Mouse (Mus musculus): ENCODE measurements around the gene Aaed1.

The Aaed1 gene

GRCm38 (mm10) chr13:64312024-64312915 is at the start of gene Aaed1:
TSS of gene Aaed1 (minus strand) at chr13:64312710.
- DNase-seq: peak; percentile 97 to 98

- DNase-seq: no peak
These were observed 49.6 kb upstream of the Aaed1 start for GRCm38 (mm10) chr13:64362139-64362538.

DNA sequence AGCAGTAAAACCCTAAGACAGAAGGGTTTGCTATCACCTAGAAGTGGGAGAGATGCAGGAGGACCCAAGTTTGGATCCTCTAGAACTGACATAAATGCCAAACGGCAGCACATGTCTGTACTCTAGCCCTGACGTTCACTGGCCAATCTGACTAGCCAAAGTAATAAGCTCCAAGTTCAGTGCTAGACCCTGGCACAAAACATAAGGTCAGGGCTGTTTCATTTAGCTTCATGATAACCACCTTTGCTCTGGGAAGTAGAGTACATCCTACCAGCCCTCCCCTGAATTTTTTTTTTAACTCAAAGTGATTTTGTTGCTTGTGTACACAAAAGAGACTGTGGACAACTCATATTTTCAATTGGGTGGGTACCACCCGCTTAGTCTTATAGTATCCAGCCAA is 48.5 kb upstream of the Aaed1 start:
- DNase-seq: no peak

GRCm38 (mm10) chr13:64359702-64360101 is 47.2 kb upstream of the Aaed1 start:
- DNase-seq: no peak

DNA sequence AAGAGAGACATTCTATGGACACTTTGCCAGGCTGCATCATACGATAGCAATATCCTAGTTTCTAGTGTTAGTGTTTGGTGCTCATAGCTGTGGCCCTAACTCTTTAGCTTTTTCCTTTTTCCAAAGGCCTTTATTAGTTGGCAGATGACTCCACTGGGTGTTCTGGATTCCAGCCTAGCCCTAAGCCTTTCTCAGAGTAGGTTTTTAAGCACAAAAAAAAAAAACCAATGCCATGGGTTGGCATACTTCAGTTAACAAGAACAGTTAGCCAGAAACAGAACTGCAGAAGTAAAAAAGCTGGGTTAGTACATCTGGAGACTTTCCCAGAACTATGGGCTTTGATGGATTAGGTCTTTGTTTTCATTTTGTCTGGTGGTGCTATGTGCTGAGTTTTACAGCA is 46.0 kb upstream of the Aaed1 start:
- DNase-seq: no peak

- no peak for DNase-seq
These were observed 44.9 kb upstream of the Aaed1 start for GRCm38 (mm10) chr13:64357389-64357788.

DNA sequence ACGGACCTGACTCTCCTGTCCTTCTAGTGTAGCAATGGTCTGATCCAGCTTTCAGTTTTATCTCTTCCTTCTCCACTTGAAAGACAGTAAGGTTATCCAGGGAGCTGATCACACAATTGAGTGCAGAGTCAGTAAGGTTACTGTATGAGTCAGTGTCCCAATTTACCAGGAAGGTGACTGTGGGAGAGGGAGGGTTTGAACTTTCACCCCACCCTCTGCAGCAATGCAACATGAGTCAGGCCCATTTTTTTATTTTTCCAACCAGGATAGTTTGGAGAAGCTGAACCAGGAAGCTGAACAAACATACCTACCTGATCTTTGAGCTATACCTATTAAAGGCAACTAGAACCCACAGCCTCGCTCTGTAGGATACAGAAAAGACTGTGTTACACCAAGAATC is 37.0 kb upstream of the Aaed1 start:
- DNase-seq: no peak

DNA sequence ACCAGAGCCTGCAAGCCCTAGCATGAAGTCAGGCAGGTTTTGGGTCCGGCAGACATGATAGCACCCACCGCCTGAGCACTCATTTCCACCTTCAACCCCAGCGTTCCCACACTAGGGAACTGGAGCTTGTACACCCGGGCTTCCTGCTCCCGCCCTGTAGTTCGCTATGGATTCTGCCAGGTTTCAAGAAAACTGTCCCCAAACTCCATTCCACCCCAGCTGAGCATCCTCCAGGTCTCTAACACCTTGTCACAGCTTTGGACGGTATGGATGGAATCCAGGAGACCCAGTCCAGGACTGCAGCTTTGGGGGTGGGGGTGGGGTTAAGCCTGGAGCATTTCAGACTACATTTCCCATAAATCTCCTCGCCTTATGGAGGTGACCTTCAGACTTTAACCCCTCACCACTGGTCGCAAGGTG is 31.6 kb upstream of the Aaed1 start:
- peak; percentile 33 to 51 for DNase-seq

GRCm38 (mm10) chr13:64343598-64343997 is 31.1 kb upstream of the Aaed1 start:
- peak in 1 of 2 experiments; percentile 16 for DNase-seq

GRCm38 (mm10) chr13:64335546-64336132 is 23.1 kb upstream of the Aaed1 start:
- DNase-seq: no peak

DNA sequence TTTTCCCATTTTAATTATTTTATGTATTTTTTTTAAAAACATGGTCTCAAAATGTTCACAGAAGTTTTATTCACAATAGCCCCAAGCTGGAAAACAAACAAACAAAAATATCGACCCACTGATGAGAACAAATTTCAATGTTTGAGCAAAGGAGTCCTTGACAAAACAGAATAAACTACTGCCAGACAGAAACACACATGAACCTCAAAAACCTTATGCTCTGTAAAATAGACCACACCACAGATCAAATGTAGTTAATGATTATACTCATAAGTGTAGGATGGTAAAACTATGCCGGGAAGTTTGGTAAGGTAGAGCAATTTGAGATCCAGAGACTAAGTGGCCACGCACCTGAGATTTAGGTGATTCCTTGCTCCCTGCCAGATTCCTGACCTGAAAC is 20.6 kb upstream of the Aaed1 start:
- no peak for DNase-seq

DNA sequence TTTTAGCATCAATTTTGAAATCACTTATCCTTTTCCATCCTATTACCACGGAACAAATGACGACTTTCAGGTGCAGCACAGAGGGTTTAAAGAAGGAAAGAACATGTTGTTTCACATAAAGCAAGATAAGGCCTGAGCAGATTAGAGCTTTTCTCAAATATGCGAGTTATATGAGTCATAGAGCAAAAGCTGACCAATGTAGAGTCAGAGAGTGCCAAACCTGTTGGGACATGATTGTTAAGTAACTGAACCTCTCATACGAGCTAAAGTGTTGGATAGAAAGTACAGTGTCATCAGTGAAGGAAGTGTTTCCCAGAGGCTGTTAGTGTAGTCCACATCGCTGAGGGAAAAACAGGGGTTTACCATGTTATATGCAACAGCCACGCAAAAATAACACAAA is 19.8 kb upstream of the Aaed1 start:
- no peak for DNase-seq

GRCm38 (mm10) chr13:64322561-64323281 is 10.2 kb upstream of the Aaed1 start:
- DNase-seq: no peak

- no peak for DNase-seq
These were observed 7.8 kb upstream of the Aaed1 start for GRCm38 (mm10) chr13:64320334-64320733.

DNA sequence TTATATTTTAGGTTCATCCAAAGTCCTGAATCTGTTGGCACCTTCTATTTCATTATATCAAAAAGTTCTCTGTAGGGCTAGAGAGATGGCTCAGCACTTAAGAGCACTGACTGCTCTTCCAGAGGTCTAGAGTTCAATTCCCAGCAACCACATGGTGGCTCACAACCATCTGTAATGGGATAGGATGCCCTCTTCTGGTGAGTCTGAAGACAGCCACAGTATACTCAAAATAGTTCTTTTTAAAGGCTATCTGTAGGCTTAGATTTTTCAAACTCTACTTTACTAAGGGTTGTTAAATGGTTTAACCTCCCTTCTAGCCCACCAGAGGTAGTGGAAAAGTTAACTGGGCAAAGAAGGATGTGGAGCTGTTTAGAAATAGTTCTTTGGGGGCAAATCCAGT is 7.3 kb upstream of the Aaed1 start:
- DNase-seq: no peak

- peak; percentile 62 to 75 for DNase-seq
These were observed 5.8 kb upstream of the Aaed1 start for GRCm38 (mm10) chr13:64318355-64318754.

- peak in 1 of 2 experiments; percentile 14 for DNase-seq
These were observed 3.1 kb upstream of the Aaed1 start for GRCm38 (mm10) chr13:64315483-64316050.

GRCm38 (mm10) chr13:64314041-64314440 is 1.5 kb upstream of the Aaed1 start:
- no peak for DNase-seq

DNA sequence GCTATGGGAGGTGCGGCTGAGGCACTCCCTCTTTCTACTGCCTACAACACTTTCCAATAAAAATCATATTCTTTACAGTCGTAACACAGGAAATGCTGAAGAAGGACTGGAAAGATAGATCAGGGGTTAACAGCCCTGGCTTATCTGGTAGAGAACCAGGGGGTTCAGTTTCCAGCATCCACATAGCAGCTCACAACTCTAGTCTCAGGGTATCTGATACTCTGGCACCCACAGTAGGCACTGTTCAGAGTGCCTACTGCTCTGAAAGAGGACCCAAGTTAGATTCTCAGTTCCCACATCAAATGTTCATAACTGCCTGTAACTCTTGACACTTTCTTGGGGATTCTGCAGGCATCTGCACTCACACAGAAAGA is 393 bp upstream of the Aaed1 start:
- DNase-seq: no peak

DNA sequence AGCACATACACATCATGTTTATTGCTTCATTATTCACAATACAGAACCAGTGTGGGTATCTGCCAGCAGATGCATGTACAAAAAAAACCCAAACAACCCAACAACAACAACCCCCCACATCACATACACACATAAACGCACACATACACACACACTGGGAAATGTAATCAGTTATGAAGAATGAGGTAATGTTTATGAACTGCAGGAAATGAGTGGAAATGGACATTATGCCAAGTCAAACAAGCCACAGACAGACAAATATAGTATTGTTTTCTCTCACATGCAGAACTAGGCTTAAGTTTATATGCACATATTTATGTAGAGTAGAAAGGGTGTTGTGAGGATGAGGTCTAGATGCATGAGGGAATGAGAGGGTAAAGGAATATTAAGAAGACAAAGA is 1.2 kb downstream of the Aaed1 start:
- no peak for DNase-seq

GRCm38 (mm10) chr13:64310585-64310984 is 1.9 kb downstream of the Aaed1 start:
- peak in 1 of 2 experiments; percentile 4 for DNase-seq

DNA sequence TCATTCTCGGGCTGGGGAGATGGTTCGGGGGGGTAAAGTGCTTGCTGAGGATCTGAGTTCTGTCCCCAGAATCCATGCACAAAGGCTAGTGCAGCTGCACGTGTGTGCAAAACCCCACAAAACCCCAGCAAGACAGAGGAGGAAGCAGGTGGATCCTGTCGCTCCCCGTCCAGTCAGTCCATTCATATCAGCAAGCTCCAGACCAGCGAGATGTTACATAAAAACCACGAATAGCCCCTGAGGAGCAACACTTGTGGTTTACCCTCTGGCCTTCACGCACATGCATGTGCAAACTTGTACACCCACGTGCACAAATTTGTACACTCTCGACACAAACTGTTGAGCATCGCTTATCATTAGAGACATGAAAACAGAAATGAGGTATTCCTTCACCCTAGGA is 2.7 kb downstream of the Aaed1 start:
- peak in 1 of 2 experiments; percentile 6 for DNase-seq

GRCm38 (mm10) chr13:64309036-64309435 is 3.5 kb downstream of the Aaed1 start:
- no peak for DNase-seq

Measured in kidney, postnatal 4 days (tissue).